Mouse (Mus musculus): Measurements from ENCODE around the gene Ppp1r16b. TPM values are rescaled to one million over a fixed set of nuclear protein-coding genes. Genes with fewer than 3 reads are reported as not detected.

Ppp1r16b gene
- total and polyA plus RNA-seq, 2 experiments, result 0.99 to 2.4 TPM

GRCm38 (mm10) chr2:158795043-158795442, 129.8 kb downstream of the Ppp1r16b start:
- Histone ChIP-seq H3K4me1 (ENCODE audit: control insufficient read depth, insufficient read depth, low read length) (peaks cover 2% of the 10 kb centered on the region), H3K27me3 (ENCODE audit: control insufficient read depth, insufficient read depth, low read length) (no peaks in the 10 kb centered on the region), H3K27ac (replicated peaks; ENCODE audit: insufficient read depth, low read depth, low read length) (peak overlapping the region; percentile 13), H3K9ac (ENCODE audit: low read depth, low read length) (peak overlapping the region; percentile 71), H3K4me3 (ENCODE audit: insufficient read depth, low read depth, low read length) (peak overlapping the region; percentile 89), H3K36me3 (ENCODE audit: control insufficient read depth, insufficient read depth, low read length) (no peaks in the 10 kb centered on the region), H3K79me2 (ENCODE audit: control insufficient read depth, insufficient read depth, low read length) (no peaks in the 10 kb centered on the region; the same call in 1 of the 2 replicates)
- TF ChIP-seq POLR2A (IDR thresholded peaks at IDR 0.05; ENCODE audit: extremely low read depth, insufficient read depth, low read length), result no peak
- TF ChIP-seq CTCF (IDR thresholded peaks at IDR 0.05; ENCODE audit: low read depth, low read length), result no peak
- 9% methylated on average over 15 of the region's 15 CpGs for WGBS
- DNase-seq (ENCODE audit: extremely low read depth, low read depth, low spot score), result peak; percentile 23

DNA sequence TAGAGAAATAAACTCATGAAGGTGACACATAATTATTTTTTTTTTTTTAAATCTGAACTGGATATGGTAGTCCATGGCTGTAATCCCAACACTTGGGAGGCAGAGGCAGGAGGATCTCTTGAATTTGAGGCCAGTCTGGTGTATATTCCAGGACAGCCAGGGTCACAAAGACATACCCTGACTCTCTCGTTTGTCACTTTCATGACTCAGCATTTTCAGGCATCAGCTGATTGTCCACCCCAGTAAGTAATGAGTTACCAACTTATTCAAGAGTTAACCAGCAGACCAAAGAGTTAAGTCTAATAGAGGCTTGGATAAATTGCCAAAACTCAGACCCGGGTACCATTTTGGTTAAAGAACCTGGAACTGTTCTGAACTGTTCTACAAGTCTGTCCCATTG, 130.7 kb downstream of the Ppp1r16b start:
- H3K9ac ChIP-seq (ENCODE audit: low read depth, low read length), result no peak overlapping the region
- DNase-seq (ENCODE audit: extremely low read depth, low read depth, low spot score), result no peak
- peaks cover 2% of the 10 kb centered on the region for H3K4me1 ChIP-seq (ENCODE audit: control insufficient read depth, insufficient read depth, low read length)
- WGBS, result 72% methylated on average over 2 of the region's 2 CpGs
- no peak for TF ChIP-seq CTCF (IDR thresholded peaks at IDR 0.05; ENCODE audit: low read depth, low read length)
- TF ChIP-seq POLR2A (IDR thresholded peaks at IDR 0.05; ENCODE audit: extremely low read depth, insufficient read depth, low read length), result no peak
- no peaks in the 10 kb centered on the region; the same call in 1 of the 2 replicates for H3K79me2 ChIP-seq (ENCODE audit: control insufficient read depth, insufficient read depth, low read length)
- no peaks in the 10 kb centered on the region for H3K36me3 ChIP-seq (ENCODE audit: control insufficient read depth, insufficient read depth, low read length)
- H3K4me3 ChIP-seq (ENCODE audit: insufficient read depth, low read depth, low read length), result no peak overlapping the region
- no peak overlapping the region for H3K27ac ChIP-seq (replicated peaks; ENCODE audit: insufficient read depth, low read depth, low read length)
- H3K27me3 ChIP-seq (ENCODE audit: control insufficient read depth, insufficient read depth, low read length), result no peaks in the 10 kb centered on the region

GRCm38 (mm10) chr2:158799328-158799727, 134.1 kb downstream of the Ppp1r16b start:
- 91% methylated on average over 4 of the region's 4 CpGs for WGBS
- Histone ChIP-seq H3K27ac (replicated peaks; ENCODE audit: insufficient read depth, low read depth, low read length) (no peak overlapping the region), H3K4me1 (ENCODE audit: control insufficient read depth, insufficient read depth, low read length) (peaks cover 2% of the 10 kb centered on the region; the same call in 1 of the 2 replicates), H3K27me3 (ENCODE audit: control insufficient read depth, insufficient read depth, low read length) (no peaks in the 10 kb centered on the region), H3K36me3 (ENCODE audit: control insufficient read depth, insufficient read depth, low read length) (peaks cover 6% of the 10 kb centered on the region), H3K4me3 (ENCODE audit: insufficient read depth, low read depth, low read length) (no peak overlapping the region), H3K79me2 (ENCODE audit: control insufficient read depth, insufficient read depth, low read length) (no peaks in the 10 kb centered on the region; the same call in 1 of the 2 replicates), H3K9ac (ENCODE audit: low read depth, low read length) (no peak overlapping the region)
- no peak for TF ChIP-seq CTCF (IDR thresholded peaks at IDR 0.05; ENCODE audit: low read depth, low read length)
- no peak for TF ChIP-seq POLR2A (IDR thresholded peaks at IDR 0.05; ENCODE audit: extremely low read depth, insufficient read depth, low read length)
- no peak for DNase-seq (ENCODE audit: extremely low read depth, low read depth, low spot score)

DNA sequence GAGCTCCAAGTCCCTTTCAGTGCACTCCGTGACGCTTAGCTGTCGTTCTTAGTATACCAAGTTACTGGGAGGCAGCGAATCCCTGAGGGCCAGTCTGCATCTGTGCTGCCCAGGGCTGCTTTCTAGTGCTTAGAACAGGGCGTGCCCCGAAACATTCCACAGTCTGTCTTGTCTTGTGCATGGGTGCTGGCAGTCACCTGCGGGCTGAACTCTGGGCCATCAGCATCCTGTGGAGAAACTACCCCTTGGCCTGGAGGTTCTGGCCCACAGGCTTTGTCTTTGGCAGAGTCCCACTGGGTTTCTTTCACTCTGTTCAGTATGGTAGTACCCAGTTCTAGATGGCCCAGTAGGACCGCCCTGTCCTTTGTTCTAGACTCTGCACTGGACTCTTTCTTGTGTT, 135.6 kb downstream of the Ppp1r16b start:
- 98% methylated on average over 8 of the region's 8 CpGs for WGBS
- TF ChIP-seq CTCF (IDR thresholded peaks at IDR 0.05; ENCODE audit: low read depth, low read length), result no peak
- TF ChIP-seq POLR2A (IDR thresholded peaks at IDR 0.05; ENCODE audit: extremely low read depth, insufficient read depth, low read length), result no peak
- no peak overlapping the region for H3K4me3 ChIP-seq (ENCODE audit: insufficient read depth, low read depth, low read length)
- H3K27me3 ChIP-seq (ENCODE audit: control insufficient read depth, insufficient read depth, low read length), result no peaks in the 10 kb centered on the region
- peaks cover 9% of the 10 kb centered on the region for H3K36me3 ChIP-seq (ENCODE audit: control insufficient read depth, insufficient read depth, low read length)
- H3K27ac ChIP-seq (replicated peaks; ENCODE audit: insufficient read depth, low read depth, low read length), result no peak overlapping the region
- H3K79me2 ChIP-seq (ENCODE audit: control insufficient read depth, insufficient read depth, low read length), result no peaks in the 10 kb centered on the region; the same call in 1 of the 2 replicates
- H3K9ac ChIP-seq (ENCODE audit: low read depth, low read length), result no peak overlapping the region
- no peaks in the 10 kb centered on the region for H3K4me1 ChIP-seq (ENCODE audit: control insufficient read depth, insufficient read depth, low read length)
- DNase-seq (ENCODE audit: extremely low read depth, low read depth, low spot score), result no peak

DNA sequence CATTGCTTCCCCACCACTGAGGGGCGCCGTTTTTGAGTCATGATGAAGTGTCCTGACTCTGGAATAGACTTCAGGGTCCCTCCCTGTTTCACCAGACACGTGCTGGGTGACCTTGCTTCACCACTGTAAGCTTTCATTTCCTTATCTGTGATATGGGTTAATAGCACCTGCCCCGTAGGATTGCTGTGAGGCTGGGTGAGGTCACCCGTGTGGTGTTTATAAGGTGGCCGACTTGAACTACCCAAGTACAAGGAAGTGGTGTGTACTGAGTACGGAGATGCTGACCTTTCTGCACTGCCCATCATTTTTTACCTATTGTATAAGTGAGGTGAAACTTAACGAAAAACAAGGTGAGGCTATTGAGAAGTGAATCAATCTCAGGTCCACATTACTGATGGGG, 138.4 kb downstream of the Ppp1r16b start:
- DNase-seq (ENCODE audit: extremely low read depth, low read depth, low spot score), result no peak
- no peak for TF ChIP-seq CTCF (IDR thresholded peaks at IDR 0.05; ENCODE audit: low read depth, low read length)
- no peak for TF ChIP-seq POLR2A (IDR thresholded peaks at IDR 0.05; ENCODE audit: extremely low read depth, insufficient read depth, low read length)
- Histone ChIP-seq H3K4me1 (ENCODE audit: control insufficient read depth, insufficient read depth, low read length) (no peaks in the 10 kb centered on the region), H3K79me2 (ENCODE audit: control insufficient read depth, insufficient read depth, low read length) (no peaks in the 10 kb centered on the region), H3K27ac (replicated peaks; ENCODE audit: insufficient read depth, low read depth, low read length) (no peak overlapping the region), H3K4me3 (ENCODE audit: insufficient read depth, low read depth, low read length) (no peak overlapping the region), H3K9ac (ENCODE audit: low read depth, low read length) (no peak overlapping the region), H3K36me3 (ENCODE audit: control insufficient read depth, insufficient read depth, low read length) (peaks cover 10% of the 10 kb centered on the region), H3K27me3 (ENCODE audit: control insufficient read depth, insufficient read depth, low read length) (no peaks in the 10 kb centered on the region)
- 91% methylated on average over 8 of the region's 8 CpGs for WGBS

- H3K9ac ChIP-seq (ENCODE audit: low read depth, low read length), result no peak overlapping the region
- H3K4me3 ChIP-seq (ENCODE audit: insufficient read depth, low read depth, low read length), result no peak overlapping the region
- peaks cover 15% of the 10 kb centered on the region; the same call in 1 of the 2 replicates for H3K36me3 ChIP-seq (ENCODE audit: control insufficient read depth, insufficient read depth, low read length)
- H3K79me2 ChIP-seq (ENCODE audit: control insufficient read depth, insufficient read depth, low read length), result no peaks in the 10 kb centered on the region
- no peak for DNase-seq (ENCODE audit: extremely low read depth, low read depth, low spot score)
- no peaks in the 10 kb centered on the region for H3K4me1 ChIP-seq (ENCODE audit: control insufficient read depth, insufficient read depth, low read length)
- H3K27me3 ChIP-seq (ENCODE audit: control insufficient read depth, insufficient read depth, low read length), result no peaks in the 10 kb centered on the region
- H3K27ac ChIP-seq (replicated peaks; ENCODE audit: insufficient read depth, low read depth, low read length), result no peak overlapping the region
- TF ChIP-seq POLR2A (IDR thresholded peaks at IDR 0.05; ENCODE audit: extremely low read depth, insufficient read depth, low read length) (no peak), CTCF (IDR thresholded peaks at IDR 0.05; ENCODE audit: low read depth, low read length) (no peak)
Measured at GRCm38 (mm10) chr2:158815686-158816085, 150.5 kb downstream of the Ppp1r16b start.

Other genes starting within 250 kb of the Ppp1r16b start
- gene Adig, start 162.8 kb upstream of the Ppp1r16b start, total RNA-seq (2014; rRNA removed), result 0.47 TPM in 1 of 2 replicates, not detected in the other
- not detected in 2 replicates for gene Adig, start 162.8 kb upstream of the Ppp1r16b start, polyA plus RNA-seq (2012; rRNA removed)
- gene Arhgap40, start 152.6 kb upstream of the Ppp1r16b start, total RNA-seq (2014; rRNA removed), result not detected in 2 replicates
- not detected in 2 replicates for gene Arhgap40, start 152.6 kb upstream of the Ppp1r16b start, polyA plus RNA-seq (2012; rRNA removed)
- gene Slc32a1, start 54.6 kb upstream of the Ppp1r16b start, total RNA-seq (2014; rRNA removed), result not detected in 2 replicates
- gene Slc32a1, start 54.6 kb upstream of the Ppp1r16b start, polyA plus RNA-seq (2012; rRNA removed), result not detected in 2 replicates
- 6.3 and 6.9 TPM in 2 replicates for gene Actr5, start 40.5 kb upstream of the Ppp1r16b start, total RNA-seq (2014; rRNA removed)
- 3.4 and 4.6 TPM in 2 replicates for gene Actr5, start 40.5 kb upstream of the Ppp1r16b start, polyA plus RNA-seq (2012; rRNA removed)
- gene Fam83d, start 102.7 kb downstream of the Ppp1r16b start, total RNA-seq (2014; rRNA removed), result 0.09 and 0.74 TPM in 2 replicates
- 0.15 and 0.22 TPM in 2 replicates for gene Fam83d, start 102.7 kb downstream of the Ppp1r16b start, polyA plus RNA-seq (2012; rRNA removed)
- gene Dhx35, start 129.4 kb downstream of the Ppp1r16b start, total RNA-seq (2014; rRNA removed), result 5.9 and 6.5 TPM in 2 replicates
- gene Dhx35, start 129.4 kb downstream of the Ppp1r16b start, polyA plus RNA-seq (2012; rRNA removed), result 5.2 and 8.2 TPM in 2 replicates